Mouse (Mus musculus) heart, embryonic 14.5 days (tissue): Measurements from ENCODE around the gene Cdca5. TPM values are rescaled to one million over a fixed set of nuclear protein-coding genes. Genes with fewer than 3 reads are reported as not detected.
"Not testable (repeated sequence)": the region's sequence is repeated elsewhere in the genome, so short reads cannot be mapped to it uniquely, and the experiment has no call there.

Experiments used
- ATAC-seq: fragments of 200-750 bp; cut with Nextera tagmentation; 2 replicates; pipeline ENCODE4 v1.8.0; 2017; ENCODE audit warnings: low read depth, moderate TSS enrichment; ENCODE audit not compliant: insufficient number of reproducible peaks, insufficient read depth, low FRiP score
- H3K27ac ChIP-seq, 2 experiments: fragments of 200-500 bp in 1 of 2; fragments of 300-500 bp in 1 of 2; sonication (generic) in 1 of 2; replicated peaks in 1 of 2; 2 replicates each; pipeline ENCODE4 v1.5.1; 2012 to 2014; ENCODE audit warnings: low read depth in 2 of 2, low read length in 2 of 2, control low read depth in 1 of 2, mild to moderate bottlenecking in 1 of 2, mixed read lengths in 1 of 2; ENCODE audit not compliant: control insufficient read depth in 1 of 2, insufficient read depth in 1 of 2
- H3K27me3 ChIP-seq: fragments of 300-500 bp; sonication (generic); 2 replicates; pipeline ENCODE4 v1.6.1; 2014; ENCODE audit warnings: mild to moderate bottlenecking, low read length, control low read depth; ENCODE audit not compliant: control insufficient read depth, insufficient read depth
- H3K36me3 ChIP-seq: fragments of 300-500 bp; sonication (generic); 2 replicates; pipeline ENCODE4 v1.6.1; 2014; ENCODE audit warnings: mild to moderate bottlenecking, control low read depth, low read length, mixed read lengths; ENCODE audit not compliant: control insufficient read depth, insufficient read depth
- H3K4me1 ChIP-seq, 2 experiments: fragments of 200-500 bp in 1 of 2; fragments of 300-500 bp in 1 of 2; sonication (generic) in 1 of 2; 2 replicates each; pipeline ENCODE4 v1.6.1; 2012 to 2014; ENCODE audit warnings: low read length in 2 of 2, control low read depth in 1 of 2, mixed read lengths in 1 of 2; ENCODE audit not compliant: control insufficient read depth in 2 of 2, insufficient read depth in 2 of 2
- H3K4me2 ChIP-seq: fragments of 300-500 bp; sonication (generic); 2 replicates; pipeline ENCODE4 v1.6.1; 2014; ENCODE audit warnings: mild to moderate bottlenecking, low read length
- H3K4me3 ChIP-seq, 2 experiments: fragments of 200-500 bp in 1 of 2; fragments of 300-500 bp in 1 of 2; sonication (generic) in 1 of 2; 2 replicates each; pipeline ENCODE4 v1.5.1; 2012 to 2014; ENCODE audit warnings: low read length in 2 of 2, mild to moderate bottlenecking in 2 of 2, control low read depth in 1 of 2, low read depth in 1 of 2, moderate library complexity in 1 of 2; ENCODE audit not compliant: control insufficient read depth in 1 of 2, insufficient read depth in 1 of 2
- H3K9ac ChIP-seq: fragments of 300-500 bp; sonication (generic); 2 replicates; pipeline ENCODE4 v1.6.1; 2014; ENCODE audit warnings: mild to moderate bottlenecking, low read length
- H3K9me3 ChIP-seq: fragments of 300-500 bp; sonication (generic); 2 replicates; pipeline ENCODE4 v1.6.1; 2016; ENCODE audit warnings: low read length, control low read depth; ENCODE audit not compliant: control insufficient read depth
- WGBS: fragments of 180-500 bp; shearing (Covaris S2); extraction: QIAGEN DNeasy Blood & Tissue Kit; methylation state at CpG from one replicate; pipeline ENCODE4 v1.1.7; 2014; 5-methylcytosine and 5-hydroxymethylcytosine counted together
- polyA plus RNA-seq: library from polyadenylated mRNA; unstranded; fragments of >200 nt; fragmentation: Nextera tagmentation; extraction: Ambion mirVana; gene quantifications from 2 replicates; pipeline ENCODE4 v1.2.1, GENCODE M21; 2014

The Cdca5 gene
- 24.0 and 24.5 TPM in 2 replicates for polyA plus RNA-seq

DNA sequence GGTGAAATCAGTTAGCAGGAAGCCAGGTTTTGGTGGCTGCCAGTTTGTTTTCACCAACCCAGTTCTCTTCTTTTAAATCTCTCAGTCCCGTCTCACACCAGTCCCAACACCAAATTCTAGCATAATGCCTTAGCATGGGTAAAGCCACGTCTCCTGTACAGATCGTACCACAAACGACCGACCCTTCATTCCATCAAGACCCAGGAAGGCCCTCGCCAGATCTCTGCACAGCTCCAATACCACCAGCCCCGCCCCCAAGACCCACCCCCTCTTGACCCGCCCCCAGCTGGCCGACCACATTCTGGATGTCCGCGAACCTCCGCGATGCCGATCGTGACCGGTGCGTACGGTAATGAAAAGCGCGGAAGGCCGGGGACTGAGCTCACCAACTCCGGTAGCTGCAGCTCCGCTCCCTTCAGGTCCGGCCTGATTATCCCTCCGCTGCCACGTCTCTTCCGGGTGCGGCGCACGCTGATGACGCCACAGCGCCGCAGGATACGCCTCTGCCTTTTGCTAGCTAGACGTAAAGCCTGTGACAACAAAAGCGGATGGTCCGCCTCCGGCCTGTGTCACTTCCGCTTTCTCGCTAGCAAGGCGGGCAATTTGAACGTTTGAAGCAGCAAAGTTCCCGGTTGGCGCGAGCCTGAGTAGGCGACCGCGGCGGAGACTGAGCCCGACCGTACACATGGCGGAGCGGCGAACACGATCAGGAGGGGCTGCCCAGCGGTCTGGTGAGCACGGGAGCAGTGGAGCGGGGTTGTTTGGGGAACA, at the start of gene Cdca5, which contains the start of gene Zfpl1:
Gene Cdca5, plus strand, starts transcription at position 506 of the 771 bp plus-strand sequence.
Gene Zfpl1, minus strand, starts transcription at position 479 of the 771 bp plus-strand sequence.
- peak within 1 kb of the TSS; percentile 81 for H3K4me2 ChIP-seq
- H3K9me3 ChIP-seq, result no peaks in the 10 kb centered on the region
- H3K36me3 ChIP-seq, result peaks cover 70% of the 10 kb centered on the region
- H3K27ac ChIP-seq, result peak within 1 kb of the TSS; percentile 42 to 63; a peak in 2 of 4 replicates
- peak within 1 kb of the TSS; percentile 81 to 84 for H3K4me3 ChIP-seq
- ATAC-seq, result peak; percentile 78
- H3K9ac ChIP-seq, result peak within 1 kb of the TSS; percentile 83
- no peaks in the 10 kb centered on the region for H3K27me3 ChIP-seq
- peaks cover 5 to 17% of the 10 kb centered on the region in 2 experiments; a peak in 3 of 4 replicates for H3K4me1 ChIP-seq
- under 1% methylated on average over 57 of the region's 58 CpGs for WGBS

DNA sequence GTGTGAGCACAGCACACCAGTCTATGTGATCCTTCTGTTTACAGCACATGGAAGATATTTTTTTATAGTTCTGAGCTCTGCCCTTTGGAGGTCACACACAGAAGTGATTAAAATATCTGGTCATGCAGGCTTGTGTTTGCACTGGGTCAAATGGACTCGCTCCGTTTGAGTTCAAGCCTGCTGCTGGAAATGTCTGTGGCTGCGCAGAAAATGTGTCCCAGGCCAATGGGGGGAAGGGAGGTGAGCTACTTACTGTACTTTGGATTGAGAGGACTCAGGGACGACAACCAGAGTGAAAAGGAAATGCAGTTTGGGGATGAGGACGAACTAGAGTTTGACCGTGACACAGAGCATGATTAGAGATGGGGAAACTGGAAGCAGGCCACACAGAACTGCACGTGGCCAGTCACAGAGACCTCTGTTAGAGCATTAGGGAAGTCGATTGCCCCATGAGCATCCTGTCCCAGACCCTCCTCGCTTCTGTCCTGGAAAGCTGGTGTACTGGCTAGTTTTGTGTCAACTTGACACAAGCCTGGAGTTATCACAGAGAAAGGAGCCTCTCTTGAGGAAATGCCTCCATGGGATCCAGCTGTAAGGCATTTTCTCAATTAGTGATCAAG, 48.7 kb upstream of the Cdca5 start:
- ATAC-seq, result no peak
- 60% methylated on average over 9 of the region's 9 CpGs for WGBS
- Histone ChIP-seq H3K4me2 (no peak overlapping the region), H3K9ac (no peak overlapping the region), H3K4me1 (no peaks in the 10 kb centered on the region), H3K36me3 (no peaks in the 10 kb centered on the region), H3K27ac (no peak overlapping the region), H3K4me3 (no peak overlapping the region), H3K9me3 (no peaks in the 10 kb centered on the region), H3K27me3 (no peaks in the 10 kb centered on the region)

DNA sequence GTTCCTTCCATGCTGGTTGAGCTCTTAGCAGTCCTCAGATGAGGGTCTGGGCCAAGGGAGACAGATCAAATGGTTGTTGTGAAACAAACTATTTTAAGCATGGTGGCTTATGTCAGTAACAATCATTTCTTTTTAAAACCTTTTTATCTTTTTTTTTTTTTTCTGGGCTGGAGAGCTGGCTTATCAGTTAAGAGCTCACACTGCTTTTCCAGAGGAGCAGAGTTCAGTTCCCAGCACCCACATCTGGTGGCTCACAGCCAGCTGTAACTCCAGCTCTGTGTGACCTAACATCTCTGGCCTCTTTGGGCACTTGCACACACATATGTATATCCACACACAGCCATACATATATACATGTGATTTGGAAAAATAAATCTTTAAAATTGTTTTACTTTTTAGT, 47.1 kb upstream of the Cdca5 start:
- H3K4me1 ChIP-seq, result no peaks in the 10 kb centered on the region
- no peak overlapping the region for H3K9ac ChIP-seq
- H3K9me3 ChIP-seq, result no peaks in the 10 kb centered on the region
- no peaks in the 10 kb centered on the region for H3K27me3 ChIP-seq
- H3K27ac ChIP-seq, result no peak overlapping the region
- no peaks in the 10 kb centered on the region for H3K36me3 ChIP-seq
- ATAC-seq, result no peak
- H3K4me3 ChIP-seq, result no peak overlapping the region
- no peak overlapping the region for H3K4me2 ChIP-seq

DNA sequence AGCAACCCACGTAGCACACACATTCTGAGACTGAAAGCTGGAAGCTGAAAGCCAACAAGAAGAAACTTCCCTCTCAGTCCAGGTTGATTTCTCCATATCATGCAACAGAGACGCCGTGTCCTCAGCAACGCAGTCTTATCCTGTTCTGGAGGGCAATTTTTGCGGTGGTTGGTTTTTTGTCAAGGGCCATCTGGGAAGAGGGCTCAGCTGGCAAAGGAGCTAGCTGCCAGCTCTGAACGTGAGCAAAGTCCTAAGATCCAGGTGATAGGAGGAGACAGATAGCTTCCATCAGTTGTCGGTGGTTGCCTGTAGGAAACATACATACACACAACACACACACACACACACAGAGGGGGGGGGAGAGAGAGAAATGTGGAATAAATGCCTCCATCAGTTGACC, 46.5 kb upstream of the Cdca5 start:
- no peak overlapping the region for H3K4me3 ChIP-seq
- 71% methylated on average over 7 of the region's 7 CpGs for WGBS
- no peaks in the 10 kb centered on the region for H3K36me3 ChIP-seq
- ATAC-seq, result no peak
- no peak overlapping the region for H3K4me2 ChIP-seq
- H3K4me1 ChIP-seq, result no peaks in the 10 kb centered on the region
- no peaks in the 10 kb centered on the region for H3K9me3 ChIP-seq
- H3K27ac ChIP-seq, result no peak overlapping the region
- H3K9ac ChIP-seq, result no peak overlapping the region
- no peaks in the 10 kb centered on the region for H3K27me3 ChIP-seq

DNA sequence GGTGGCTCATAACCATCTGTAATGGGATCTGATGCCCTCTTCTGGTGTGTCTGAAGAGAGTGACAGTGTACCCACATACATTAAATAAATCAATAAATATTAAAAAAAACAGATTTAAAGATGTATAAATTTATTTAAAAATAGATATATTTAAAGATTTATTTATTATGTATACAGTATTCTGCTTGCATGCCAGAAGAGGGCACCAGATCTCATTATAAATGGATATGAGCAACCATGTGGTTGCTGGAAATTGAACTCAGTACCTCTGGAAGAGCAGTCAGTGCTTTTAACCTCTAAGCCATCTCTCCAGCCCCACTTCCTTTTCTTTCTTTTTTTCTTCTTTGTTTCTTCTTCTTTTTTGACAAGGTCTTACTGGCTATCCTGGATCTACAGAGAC, 44.8 kb upstream of the Cdca5 start:
- Histone ChIP-seq H3K27me3 (no peaks in the 10 kb centered on the region), H3K36me3 (no peaks in the 10 kb centered on the region), H3K27ac (no peak overlapping the region), H3K4me1 (peaks cover under 1% of the 10 kb centered on the region in 2 experiments; a peak in 1 of 4 replicates), H3K9me3 (no peaks in the 10 kb centered on the region), H3K4me3 (no peak overlapping the region), H3K9ac (no peak overlapping the region), H3K4me2 (no peak overlapping the region)
- ATAC-seq, result no peak

DNA sequence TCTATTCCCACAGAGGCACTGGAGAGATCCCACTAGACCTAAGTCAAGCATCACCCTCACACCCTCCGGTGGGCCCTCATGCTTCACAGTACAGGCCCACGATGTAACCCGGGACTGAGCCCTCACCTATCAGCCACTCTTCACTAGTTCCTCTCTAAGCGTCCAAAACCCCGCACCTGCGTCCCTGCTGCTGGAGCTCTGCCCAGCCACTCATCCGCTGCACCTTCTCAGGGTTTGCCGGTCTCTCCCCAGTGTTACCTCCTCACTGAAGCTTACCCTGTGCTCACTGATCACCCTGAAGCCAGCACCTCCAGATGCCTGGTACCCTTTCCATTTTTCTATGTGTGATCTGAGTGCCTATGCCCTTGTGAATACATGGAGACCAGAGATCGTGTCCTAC, 42.5 kb upstream of the Cdca5 start:
- no peak for ATAC-seq
- no peak overlapping the region for H3K27ac ChIP-seq
- no peak overlapping the region for H3K4me3 ChIP-seq
- H3K36me3 ChIP-seq, result no peaks in the 10 kb centered on the region
- no peak overlapping the region for H3K9ac ChIP-seq
- no peaks in the 10 kb centered on the region for H3K27me3 ChIP-seq
- H3K4me2 ChIP-seq, result no peak overlapping the region
- 76% methylated on average over 9 of the region's 9 CpGs for WGBS
- H3K9me3 ChIP-seq, result no peaks in the 10 kb centered on the region
- peaks cover 2 to 9% of the 10 kb centered on the region in 2 experiments; a peak in 3 of 4 replicates for H3K4me1 ChIP-seq

DNA sequence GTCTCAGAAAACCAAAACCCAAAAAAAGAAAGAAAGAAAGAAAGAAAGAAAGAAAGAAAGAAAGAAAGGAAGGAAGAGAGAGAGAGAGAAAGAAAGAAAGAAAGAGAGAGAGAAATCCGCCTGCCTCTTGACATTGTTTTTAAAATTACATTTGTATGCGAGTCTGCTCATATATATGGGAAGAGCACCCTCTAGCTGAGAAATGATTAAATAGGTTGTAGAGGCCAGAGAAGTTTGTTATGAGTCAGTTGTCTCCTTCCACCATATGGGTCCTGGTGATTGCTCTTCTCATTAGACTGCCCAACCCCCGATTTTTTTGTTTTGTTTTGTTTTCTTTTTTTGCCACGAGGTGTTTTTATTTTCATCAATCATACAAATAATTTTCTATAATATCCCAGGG, 40.7 kb upstream of the Cdca5 start:
- H3K4me3 ChIP-seq, H3K9ac ChIP-seq, H3K9me3 ChIP-seq, ATAC-seq, H3K27me3 ChIP-seq, H3K27ac ChIP-seq, H3K4me2 ChIP-seq: not testable (repeated sequence)
- 53% methylated on average over 4 of the region's 4 CpGs for WGBS
- Histone ChIP-seq H3K36me3 (peaks cover 11% of the 10 kb centered on the region), H3K4me1 (peaks cover 6 to 19% of the 10 kb centered on the region in 2 experiments; a peak in 3 of 4 replicates)
